Mouse (Mus musculus): ENCODE measurements around the gene Pla2g15. TPM values are rescaled to one million over a fixed set of nuclear protein-coding genes. Genes with fewer than 3 reads are reported as not detected.

Gene Pla2g15
- total and polyA plus RNA-seq, 3 experiments: 6.5 to 8.6 (median 8.0) TPM

GRCm38 (mm10) chr8:106173566-106173965 is 23.4 kb downstream of the Pla2g15 start:
- 88% methylated on average over 3 of the region's 3 CpGs for WGBS
- no peak overlapping the region for H3K9ac ChIP-seq (ENCODE audit: low read depth, low read length)
- intact Hi-C loops (cut with DNase I): no loop called here
- H3K27ac ChIP-seq: no peak overlapping the region
- TF ChIP-seq EP300 (IDR thresholded peaks at IDR 0.05; ENCODE audit: insufficient read depth, low read depth, low read length): no peak
- TF ChIP-seq POLR2A (IDR thresholded peaks at IDR 0.05; ENCODE audit: insufficient read depth, low read depth, low read length): no peak
- TF ChIP-seq CTCF (IDR thresholded peaks at IDR 0.05): no peak
- no peaks in the 10 kb centered on the region for H3K36me3 ChIP-seq (ENCODE audit: control insufficient read depth, insufficient read depth, low read length)
- no peak overlapping the region for H3K4me3 ChIP-seq
- no peaks in the 10 kb centered on the region for H3K27me3 ChIP-seq (ENCODE audit: control insufficient read depth, insufficient read depth, low read length)
- H3K4me1 ChIP-seq (ENCODE audit: control insufficient read depth, insufficient read depth, low read length): no peaks in the 10 kb centered on the region
- peak in 1 of 2 experiments; percentile 8 for DNase-seq
- no peaks in the 10 kb centered on the region for H3K79me2 ChIP-seq (replicated peaks; ENCODE audit: control insufficient read depth, insufficient read depth, low read length)

GRCm38 (mm10) chr8:106176891-106177290 is 26.7 kb downstream of the Pla2g15 start:
- no peaks in the 10 kb centered on the region for H3K36me3 ChIP-seq (ENCODE audit: control insufficient read depth, insufficient read depth, low read length)
- no peaks in the 10 kb centered on the region for H3K4me1 ChIP-seq (ENCODE audit: control insufficient read depth, insufficient read depth, low read length)
- H3K79me2 ChIP-seq (replicated peaks; ENCODE audit: control insufficient read depth, insufficient read depth, low read length): no peaks in the 10 kb centered on the region
- intact Hi-C loops (cut with DNase I): no loop called here
- 27% methylated on average over 1 of the region's 1 CpGs for WGBS
- DNase-seq: no peak
- no peak overlapping the region for H3K4me3 ChIP-seq
- no peak overlapping the region for H3K9ac ChIP-seq (ENCODE audit: low read depth, low read length)
- TF ChIP-seq CTCF (IDR thresholded peaks at IDR 0.05) (no peak), EP300 (IDR thresholded peaks at IDR 0.05; ENCODE audit: insufficient read depth, low read depth, low read length) (no peak), POLR2A (IDR thresholded peaks at IDR 0.05; ENCODE audit: insufficient read depth, low read depth, low read length) (no peak)
- no peak overlapping the region for H3K27ac ChIP-seq
- no peaks in the 10 kb centered on the region for H3K27me3 ChIP-seq (ENCODE audit: control insufficient read depth, insufficient read depth, low read length)

GRCm38 (mm10) chr8:106177594-106177993 is 27.4 kb downstream of the Pla2g15 start:
- TF ChIP-seq POLR2A (IDR thresholded peaks at IDR 0.05; ENCODE audit: insufficient read depth, low read depth, low read length) (no peak), CTCF (IDR thresholded peaks at IDR 0.05) (no peak), EP300 (IDR thresholded peaks at IDR 0.05; ENCODE audit: insufficient read depth, low read depth, low read length) (no peak)
- Histone ChIP-seq H3K27ac (no peak overlapping the region), H3K9ac (ENCODE audit: low read depth, low read length) (no peak overlapping the region), H3K27me3 (ENCODE audit: control insufficient read depth, insufficient read depth, low read length) (no peaks in the 10 kb centered on the region), H3K79me2 (replicated peaks; ENCODE audit: control insufficient read depth, insufficient read depth, low read length) (no peaks in the 10 kb centered on the region), H3K4me3 (no peak overlapping the region), H3K36me3 (ENCODE audit: control insufficient read depth, insufficient read depth, low read length) (no peaks in the 10 kb centered on the region), H3K4me1 (ENCODE audit: control insufficient read depth, insufficient read depth, low read length) (no peaks in the 10 kb centered on the region)
- 94% methylated on average over 1 of the region's 1 CpGs for whole genome bisulfite sequencing
- no peak for DNase-seq
- intact Hi-C loops (cut with DNase I): no loop called here

GRCm38 (mm10) chr8:106178428-106178827 is 28.2 kb downstream of the Pla2g15 start:
- no peak overlapping the region for H3K27ac ChIP-seq
- no peak overlapping the region for H3K9ac ChIP-seq (ENCODE audit: low read depth, low read length)
- no peaks in the 10 kb centered on the region for H3K36me3 ChIP-seq (ENCODE audit: control insufficient read depth, insufficient read depth, low read length)
- DNase-seq: no peak
- intact Hi-C loops (cut with DNase I): no loop called here
- no peaks in the 10 kb centered on the region for H3K79me2 ChIP-seq (replicated peaks; ENCODE audit: control insufficient read depth, insufficient read depth, low read length)
- no peaks in the 10 kb centered on the region for H3K4me1 ChIP-seq (ENCODE audit: control insufficient read depth, insufficient read depth, low read length)
- 61% methylated on average over 2 of the region's 2 CpGs for WGBS
- H3K27me3 ChIP-seq (ENCODE audit: control insufficient read depth, insufficient read depth, low read length): no peaks in the 10 kb centered on the region
- no peak for TF ChIP-seq EP300 (IDR thresholded peaks at IDR 0.05; ENCODE audit: insufficient read depth, low read depth, low read length)
- no peak for TF ChIP-seq POLR2A (IDR thresholded peaks at IDR 0.05; ENCODE audit: insufficient read depth, low read depth, low read length)
- no peak for TF ChIP-seq CTCF (IDR thresholded peaks at IDR 0.05)
- H3K4me3 ChIP-seq: no peak overlapping the region

- Histone ChIP-seq H3K36me3 (ENCODE audit: control insufficient read depth, insufficient read depth, low read length) (no peaks in the 10 kb centered on the region), H3K4me3 (no peak overlapping the region), H3K9ac (ENCODE audit: low read depth, low read length) (no peak overlapping the region), H3K79me2 (replicated peaks; ENCODE audit: control insufficient read depth, insufficient read depth, low read length) (no peaks in the 10 kb centered on the region), H3K27ac (peak overlapping the region; percentile 21; the same call in 1 of the 2 replicates), H3K4me1 (ENCODE audit: control insufficient read depth, insufficient read depth, low read length) (peaks cover 4% of the 10 kb centered on the region), H3K27me3 (ENCODE audit: control insufficient read depth, insufficient read depth, low read length) (no peaks in the 10 kb centered on the region)
- intact Hi-C loops (cut with DNase I): no loop called here
- TF ChIP-seq EP300 (IDR thresholded peaks at IDR 0.05; ENCODE audit: insufficient read depth, low read depth, low read length) (peak; percentile 70; the same call in 1 of the 2 replicates), CTCF (IDR thresholded peaks at IDR 0.05) (no peak)
- WGBS: 67% methylated on average over 8 of the region's 8 CpGs
- DNase-seq: peak; percentile 54 to 76
These were observed 35.5 kb downstream of the Pla2g15 start for GRCm38 (mm10) chr8:106185628-106186270.

- no peaks in the 10 kb centered on the region for H3K79me2 ChIP-seq (replicated peaks; ENCODE audit: control insufficient read depth, insufficient read depth, low read length)
- H3K9ac ChIP-seq (ENCODE audit: low read depth, low read length): no peak overlapping the region
- H3K27ac ChIP-seq: no peak overlapping the region
- intact Hi-C loops (cut with DNase I): no loop called here
- no peak overlapping the region for H3K4me3 ChIP-seq
- H3K4me1 ChIP-seq (ENCODE audit: control insufficient read depth, insufficient read depth, low read length): peaks cover 4% of the 10 kb centered on the region
- no peaks in the 10 kb centered on the region for H3K36me3 ChIP-seq (ENCODE audit: control insufficient read depth, insufficient read depth, low read length)
- 90% methylated on average over 3 of the region's 3 CpGs for WGBS
- no peak for DNase-seq
- no peak for TF ChIP-seq POLR2A (IDR thresholded peaks at IDR 0.05; ENCODE audit: insufficient read depth, low read depth, low read length)
- no peak for TF ChIP-seq CTCF (IDR thresholded peaks at IDR 0.05)
- no peak for TF ChIP-seq EP300 (IDR thresholded peaks at IDR 0.05; ENCODE audit: insufficient read depth, low read depth, low read length)
- H3K27me3 ChIP-seq (ENCODE audit: control insufficient read depth, insufficient read depth, low read length): no peaks in the 10 kb centered on the region
These were observed 36.2 kb downstream of the Pla2g15 start for GRCm38 (mm10) chr8:106186394-106186793.
